Mouse (Mus musculus) right cerebral cortex, postnatal 10 days (tissue): ENCODE measurements around the gene Plppr1.
A peak's percentile ranks its signal among the peaks of the same experiment; 100 is the strongest.

Experiments used
- DNase-seq, 2 experiments: peaks; one replicate each; pipeline ENCODE4 v3.0.0; 2021; ENCODE audit warnings: low spot score in 2 of 2

The Plppr1 gene

GRCm38 (mm10) chr4:49059021-49059401 is at the start of gene Plppr1:
TSS of gene Plppr1 (plus strand) at chr4:49059273.
- peak; percentile 77 to 78 for DNase-seq

- no peak for DNase-seq
Observed at GRCm38 (mm10) chr4:49016701-49017100, 42.4 kb upstream of the Plppr1 start.

GRCm38 (mm10) chr4:49023221-49023620 is 35.9 kb upstream of the Plppr1 start:
- DNase-seq, result no peak

GRCm38 (mm10) chr4:49038311-49038710 is 20.8 kb upstream of the Plppr1 start:
- DNase-seq, result no peak

GRCm38 (mm10) chr4:49039854-49040253 is 19.2 kb upstream of the Plppr1 start:
- no peak for DNase-seq

- peak in 1 of 2 experiments; percentile 49 for DNase-seq
Observed at GRCm38 (mm10) chr4:49041655-49042054, 17.4 kb upstream of the Plppr1 start.

- DNase-seq, result no peak
Observed at GRCm38 (mm10) chr4:49050628-49051027, 8.4 kb upstream of the Plppr1 start.

- no peak for DNase-seq
Observed at GRCm38 (mm10) chr4:49057916-49058315, 1.2 kb upstream of the Plppr1 start.

- DNase-seq, result no peak
Observed at GRCm38 (mm10) chr4:49058557-49058956, 516 bp upstream of the Plppr1 start.

GRCm38 (mm10) chr4:49059402-49060381 is 619 bp downstream of the Plppr1 start:
- DNase-seq, result peak; percentile 71 to 77

- no peak for DNase-seq
Observed at GRCm38 (mm10) chr4:49069471-49069870, 10.4 kb downstream of the Plppr1 start.

GRCm38 (mm10) chr4:49072886-49073285 is 13.8 kb downstream of the Plppr1 start:
- peak; percentile 57 to 70 for DNase-seq

- DNase-seq, result no peak
Observed at GRCm38 (mm10) chr4:49075881-49076280, 16.8 kb downstream of the Plppr1 start.

GRCm38 (mm10) chr4:49079399-49079798 is 20.3 kb downstream of the Plppr1 start:
- DNase-seq, result no peak

- DNase-seq, result no peak
Observed at GRCm38 (mm10) chr4:49088205-49088604, 29.1 kb downstream of the Plppr1 start.

GRCm38 (mm10) chr4:49090461-49090860 is 31.4 kb downstream of the Plppr1 start:
- no peak for DNase-seq

GRCm38 (mm10) chr4:49099448-49099847 is 40.4 kb downstream of the Plppr1 start:
- DNase-seq, result no peak

GRCm38 (mm10) chr4:49101934-49102768 is 43.1 kb downstream of the Plppr1 start:
- DNase-seq, result no peak

GRCm38 (mm10) chr4:49102769-49103193 is 43.7 kb downstream of the Plppr1 start:
- no peak for DNase-seq

GRCm38 (mm10) chr4:49104860-49105259 is 45.8 kb downstream of the Plppr1 start:
- no peak for DNase-seq

- no peak for DNase-seq
Observed at GRCm38 (mm10) chr4:49107895-49108294, 48.8 kb downstream of the Plppr1 start.

GRCm38 (mm10) chr4:49108371-49108770 is 49.3 kb downstream of the Plppr1 start:
- DNase-seq, result peak in 1 of 2 experiments; percentile 45
